Mouse (Mus musculus) thymus, postnatal 14 days (tissue): Measurements from ENCODE around the gene Slc13a4.

Source experiments
- DNase-seq: peaks from one replicate; pipeline ENCODE4 v3.0.0; 2021

The Slc13a4 gene

GRCm38 (mm10) chr6:35308037-35308436, at the start of gene Slc13a4:
Slc13a4 (minus strand) TSS chr6:35308131.
- DNase-seq, result no peak

- no peak for DNase-seq
Measured at GRCm38 (mm10) chr6:35355320-35355719, 47.4 kb upstream of the Slc13a4 start.

GRCm38 (mm10) chr6:35354622-35354998, 46.7 kb upstream of the Slc13a4 start:
- DNase-seq, result peak; percentile 19

- DNase-seq, result peak; percentile 3
Measured at GRCm38 (mm10) chr6:35353846-35354621, 46.1 kb upstream of the Slc13a4 start.

- no peak for DNase-seq
Measured at GRCm38 (mm10) chr6:35353416-35353815, 45.5 kb upstream of the Slc13a4 start.

GRCm38 (mm10) chr6:35352867-35353266, 44.9 kb upstream of the Slc13a4 start:
- no peak for DNase-seq

GRCm38 (mm10) chr6:35351826-35352225, 43.9 kb upstream of the Slc13a4 start:
- no peak for DNase-seq

GRCm38 (mm10) chr6:35349784-35350183, 41.9 kb upstream of the Slc13a4 start:
- no peak for DNase-seq

- DNase-seq, result no peak
Measured at GRCm38 (mm10) chr6:35338640-35339039, 30.7 kb upstream of the Slc13a4 start.

GRCm38 (mm10) chr6:35337836-35338235, 29.9 kb upstream of the Slc13a4 start:
- DNase-seq, result no peak

- DNase-seq, result no peak
Measured at GRCm38 (mm10) chr6:35335452-35335851, 27.5 kb upstream of the Slc13a4 start.

- no peak for DNase-seq
Measured at GRCm38 (mm10) chr6:35334278-35334677, 26.3 kb upstream of the Slc13a4 start.

- no peak for DNase-seq
Measured at GRCm38 (mm10) chr6:35333632-35334031, 25.7 kb upstream of the Slc13a4 start.

GRCm38 (mm10) chr6:35330834-35331233, 22.9 kb upstream of the Slc13a4 start:
- DNase-seq, result no peak

GRCm38 (mm10) chr6:35329956-35330355, 22.0 kb upstream of the Slc13a4 start:
- no peak for DNase-seq

GRCm38 (mm10) chr6:35326111-35326515, 18.2 kb upstream of the Slc13a4 start, which contains the start of gene Fam180a:
Fam180a (minus strand) TSS chr6:35326141.
- no peak for DNase-seq

GRCm38 (mm10) chr6:35324306-35324705, 16.4 kb upstream of the Slc13a4 start:
- no peak for DNase-seq

GRCm38 (mm10) chr6:35323046-35323445, 15.1 kb upstream of the Slc13a4 start:
- DNase-seq, result no peak

GRCm38 (mm10) chr6:35321105-35321504, 13.2 kb upstream of the Slc13a4 start:
- no peak for DNase-seq

- no peak for DNase-seq
Measured at GRCm38 (mm10) chr6:35319850-35320249, 11.9 kb upstream of the Slc13a4 start.

- DNase-seq, result no peak
Measured at GRCm38 (mm10) chr6:35313520-35313919, 5.6 kb upstream of the Slc13a4 start.

GRCm38 (mm10) chr6:35309406-35309805, 1.5 kb upstream of the Slc13a4 start:
- DNase-seq, result no peak

- no peak for DNase-seq
Measured at GRCm38 (mm10) chr6:35307136-35307535, 795 bp downstream of the Slc13a4 start.

GRCm38 (mm10) chr6:35303355-35303900, 4.5 kb downstream of the Slc13a4 start:
- DNase-seq, result no peak

GRCm38 (mm10) chr6:35302581-35302980, 5.3 kb downstream of the Slc13a4 start:
- no peak for DNase-seq
